Mouse (Mus musculus): ENCODE data around the gene Rasl10a.

Rasl10a gene

DNA sequence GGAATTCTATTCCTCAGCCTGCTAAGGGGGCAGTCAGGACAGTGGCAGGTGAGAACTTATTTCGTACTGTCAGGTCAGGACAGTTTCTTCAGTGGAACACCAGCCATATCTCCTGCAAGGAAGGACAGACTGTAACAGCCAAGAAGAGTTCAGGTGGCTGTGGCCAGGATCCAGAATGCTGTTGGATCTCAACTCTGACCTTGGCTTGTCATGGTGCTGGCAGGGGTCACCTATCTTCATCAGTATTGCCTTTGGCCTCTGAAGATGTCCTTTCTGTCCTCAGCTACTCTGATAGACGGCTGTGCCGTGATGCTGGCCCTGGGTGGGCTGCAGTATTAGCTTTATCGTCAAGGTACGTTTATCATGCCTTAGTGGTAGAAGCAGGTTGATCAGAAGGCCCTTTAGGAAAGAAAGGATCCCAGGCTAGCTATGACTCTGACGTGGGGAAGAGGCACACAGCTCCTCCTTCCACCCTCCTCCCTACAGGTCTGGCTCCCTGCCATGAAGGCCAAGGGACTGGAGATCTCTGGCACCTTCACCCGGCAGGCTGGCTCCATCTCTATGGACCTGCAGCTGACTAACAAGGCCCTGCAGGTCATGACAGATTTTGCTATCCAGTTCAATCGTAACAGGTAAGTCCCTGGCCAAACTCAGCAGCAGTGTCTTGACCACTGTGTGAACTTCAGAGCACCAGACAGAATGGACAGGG lies 20.6 kb upstream of the Rasl10a start:
- DNase-seq (ENCODE audit: low read depth, low spot score): no peak

DNA sequence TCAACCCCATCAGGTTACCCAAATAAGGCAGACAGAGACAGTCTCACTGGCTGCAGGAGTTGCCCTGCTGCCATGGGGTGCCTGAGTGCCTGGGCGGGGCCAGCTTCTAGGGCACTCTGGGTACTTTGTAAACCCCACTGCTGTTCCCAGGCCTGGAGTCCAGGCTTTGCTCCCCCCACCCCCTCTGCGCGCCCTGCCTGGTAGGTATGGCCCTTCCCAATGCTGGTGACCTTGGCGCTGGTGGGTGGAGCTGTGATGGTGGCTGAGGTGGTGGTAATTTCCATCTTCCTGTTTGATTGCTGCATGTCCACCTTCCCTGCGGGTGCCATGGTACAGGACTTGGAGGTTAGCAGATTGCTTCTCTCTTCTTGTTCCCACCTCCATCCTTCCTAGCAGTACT lies 17.3 kb upstream of the Rasl10a start:
- no peaks in the 10 kb centered on the region for H3K27me3 ChIP-seq (ENCODE audit: control insufficient read depth, insufficient read depth, low read length, poor library complexity, severe bottlenecking)
- DNase-seq (ENCODE audit: low read depth, low spot score): no peak
- H3K36me3 ChIP-seq (ENCODE audit: control insufficient read depth, insufficient read depth, low read length, poor library complexity, severe bottlenecking): peaks cover 18% of the 10 kb centered on the region

More for the DNA sequence above, 20.6 kb upstream of the Rasl10a start:
- Histone ChIP-seq H3K27me3 (ENCODE audit: control insufficient read depth, insufficient read depth, low read length, poor library complexity, severe bottlenecking) (no peaks in the 10 kb centered on the region), H3K36me3 (ENCODE audit: control insufficient read depth, insufficient read depth, low read length, poor library complexity, severe bottlenecking) (peaks cover 24% of the 10 kb centered on the region)

DNA sequence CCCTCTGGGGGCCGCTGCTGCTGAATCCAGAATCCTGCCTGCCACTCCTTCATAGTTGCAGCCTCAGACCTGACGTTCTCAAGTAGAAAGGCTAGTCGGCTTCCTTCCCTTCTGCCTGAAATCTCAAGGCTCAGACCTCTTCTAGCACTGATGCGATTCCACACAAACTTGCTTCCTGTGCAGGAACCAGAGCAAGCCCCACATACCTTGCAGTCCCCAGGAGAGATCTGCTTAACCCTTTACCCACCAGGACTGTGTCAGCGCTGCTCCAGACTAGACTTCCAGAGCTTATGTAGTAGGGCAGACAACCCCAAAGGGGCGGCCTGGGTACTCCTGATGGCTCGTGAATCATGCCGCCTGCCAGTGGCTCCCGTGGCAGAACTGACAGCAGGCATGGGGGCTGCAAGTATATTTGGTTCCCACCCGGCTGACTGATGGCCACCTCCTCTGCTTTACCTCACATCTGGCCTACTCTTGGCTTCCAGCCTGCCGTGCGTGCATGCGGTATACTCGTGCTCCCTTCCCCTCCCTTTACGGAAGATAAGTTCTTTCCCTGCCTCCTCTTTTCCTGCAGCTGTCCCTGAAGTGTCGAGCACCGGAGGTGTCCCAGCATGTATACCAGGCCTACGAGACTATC lies 16.7 kb upstream of the Rasl10a start:
- no peaks in the 10 kb centered on the region for H3K27me3 ChIP-seq (ENCODE audit: control insufficient read depth, insufficient read depth, low read length, poor library complexity, severe bottlenecking)
- peaks cover 16% of the 10 kb centered on the region for H3K36me3 ChIP-seq (ENCODE audit: control insufficient read depth, insufficient read depth, low read length, poor library complexity, severe bottlenecking)

DNA sequence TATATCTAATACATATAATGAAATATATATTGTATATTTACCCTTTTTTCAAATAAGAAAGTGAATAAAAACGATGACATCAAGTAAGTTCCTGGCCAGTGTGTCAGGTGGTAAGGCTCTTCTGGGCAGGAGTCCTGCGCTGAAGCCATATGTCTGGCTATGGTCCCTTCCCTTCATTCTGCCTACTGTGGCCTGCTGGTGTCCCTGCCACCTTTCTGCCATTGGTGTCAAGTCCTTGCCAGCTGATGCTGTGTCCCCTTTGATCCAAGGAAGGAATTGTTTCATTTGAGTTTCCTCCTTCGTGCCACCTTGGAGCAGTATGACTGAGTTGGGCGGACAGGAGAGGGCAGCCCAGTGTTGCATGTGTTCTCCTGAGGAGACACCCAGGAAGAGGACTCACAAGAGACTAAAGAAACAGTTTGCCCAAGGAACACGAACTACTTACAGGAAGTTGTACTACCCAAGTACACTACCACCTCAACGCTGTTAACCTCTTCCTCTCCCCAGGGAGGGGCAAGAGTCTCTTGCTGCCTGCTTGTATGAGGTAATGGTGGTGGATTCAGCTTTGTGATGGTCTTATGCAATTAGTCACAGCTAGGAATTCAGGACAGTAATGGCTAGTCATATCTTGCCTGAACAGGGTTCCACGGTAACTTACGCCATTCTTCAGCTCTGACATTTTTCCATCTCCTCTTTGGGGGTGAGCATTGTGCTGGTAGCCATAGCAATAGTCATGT lies 15.1 kb upstream of the Rasl10a start:
- no peak for DNase-seq (ENCODE audit: low read depth, low spot score)
- H3K27me3 ChIP-seq (ENCODE audit: control insufficient read depth, insufficient read depth, low read length, poor library complexity, severe bottlenecking): no peaks in the 10 kb centered on the region
- peaks cover 10% of the 10 kb centered on the region for H3K36me3 ChIP-seq (ENCODE audit: control insufficient read depth, insufficient read depth, low read length, poor library complexity, severe bottlenecking)

More for the DNA sequence above, 16.7 kb upstream of the Rasl10a start:
- DNase-seq (ENCODE audit: low read depth, low spot score): no peak

DNA sequence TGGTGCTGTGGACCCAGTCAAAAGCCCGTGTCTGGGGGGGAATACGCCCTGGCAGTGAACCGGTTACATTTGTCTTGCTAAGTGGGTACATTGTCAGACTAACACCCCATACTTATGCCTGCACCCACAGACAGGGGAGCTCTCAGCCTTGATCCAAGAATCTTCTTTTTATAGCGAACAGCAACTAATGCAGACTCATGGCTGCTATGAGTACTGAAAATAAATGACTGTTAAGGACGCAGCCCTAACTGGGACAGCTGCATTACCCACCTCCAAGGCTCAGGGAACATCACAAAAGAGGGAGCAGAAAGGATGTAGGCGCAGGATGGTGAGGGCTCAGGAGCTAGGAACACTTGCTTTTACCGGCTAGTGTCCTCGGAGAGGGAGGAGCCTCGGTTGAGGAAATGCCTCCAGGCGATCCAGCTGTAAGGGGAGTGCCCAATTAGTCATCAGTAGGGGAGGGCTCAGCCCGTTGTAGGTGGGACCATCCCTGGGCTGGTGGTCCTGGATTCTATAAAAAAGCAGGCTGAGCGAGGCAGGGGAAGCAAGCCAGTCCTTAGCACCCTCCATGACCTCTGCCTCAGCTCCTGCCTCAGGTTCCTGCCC lies 11.5 kb upstream of the Rasl10a start:
- Histone ChIP-seq H3K27me3 (ENCODE audit: control insufficient read depth, insufficient read depth, low read length, poor library complexity, severe bottlenecking) (no peaks in the 10 kb centered on the region), H3K36me3 (ENCODE audit: control insufficient read depth, insufficient read depth, low read length, poor library complexity, severe bottlenecking) (peaks cover 3% of the 10 kb centered on the region; the same call in 1 of the 2 replicates)
- no peak for DNase-seq (ENCODE audit: low read depth, low spot score)

DNA sequence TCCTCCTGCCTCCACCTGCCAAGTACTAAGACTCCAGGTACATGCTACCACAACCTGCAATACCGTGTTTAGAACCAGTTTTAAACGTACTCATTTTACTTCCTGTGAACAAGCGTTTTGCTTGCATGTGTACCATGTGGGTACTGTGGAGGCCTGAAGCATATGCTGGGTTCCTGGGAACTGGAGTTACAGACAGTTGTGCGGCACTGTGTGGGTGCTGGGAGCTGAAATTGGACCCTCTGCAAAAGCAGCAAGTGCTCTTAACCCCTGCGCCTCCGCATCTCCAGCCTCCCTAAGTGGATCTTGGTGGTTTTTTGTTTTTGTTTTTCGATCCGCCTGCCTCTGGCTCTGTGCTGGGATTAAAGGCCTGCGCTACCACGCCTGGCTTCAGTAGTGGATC lies 6.3 kb upstream of the Rasl10a start:
- H3K36me3 ChIP-seq (ENCODE audit: control insufficient read depth, insufficient read depth, low read length, poor library complexity, severe bottlenecking): no peaks in the 10 kb centered on the region
- no peak for DNase-seq (ENCODE audit: low read depth, low spot score)
- no peaks in the 10 kb centered on the region for H3K27me3 ChIP-seq (ENCODE audit: control insufficient read depth, insufficient read depth, low read length, poor library complexity, severe bottlenecking)

DNA sequence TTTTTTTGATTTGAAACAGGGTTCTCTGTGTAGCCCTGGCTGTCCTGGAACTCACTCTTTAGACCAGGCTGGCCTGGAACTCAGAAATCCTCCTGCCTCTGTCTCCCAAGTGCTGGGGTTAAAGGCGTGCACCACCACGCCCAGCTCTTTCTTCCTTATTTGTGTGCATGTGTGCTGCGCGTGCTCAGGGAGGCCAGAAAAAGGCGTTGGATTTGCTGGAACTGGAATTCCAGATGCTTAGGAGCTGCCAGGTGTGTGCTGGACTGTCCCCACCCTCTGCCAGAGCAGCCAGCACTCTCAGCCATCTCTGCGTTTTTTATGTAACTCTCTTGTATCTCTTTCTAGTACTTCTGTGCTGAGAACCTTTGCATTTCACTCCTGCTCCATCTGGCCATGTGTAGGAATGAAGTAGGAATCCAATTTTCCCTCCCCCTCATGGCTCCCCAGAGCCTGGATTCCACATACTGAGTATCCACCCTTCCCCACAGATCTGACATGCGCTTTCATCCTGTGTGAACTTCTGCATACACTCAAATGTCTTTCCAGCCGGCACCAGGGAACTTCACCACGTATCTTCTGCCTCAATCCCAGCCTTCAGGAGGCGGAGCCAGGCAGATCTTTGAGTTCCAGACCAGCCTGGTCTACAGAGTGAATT lies 5.6 kb upstream of the Rasl10a start:
- Histone ChIP-seq H3K27me3 (ENCODE audit: control insufficient read depth, insufficient read depth, low read length, poor library complexity, severe bottlenecking) (no peaks in the 10 kb centered on the region), H3K36me3 (ENCODE audit: control insufficient read depth, insufficient read depth, low read length, poor library complexity, severe bottlenecking) (no peaks in the 10 kb centered on the region)
- DNase-seq (ENCODE audit: low read depth, low spot score): no peak

DNA sequence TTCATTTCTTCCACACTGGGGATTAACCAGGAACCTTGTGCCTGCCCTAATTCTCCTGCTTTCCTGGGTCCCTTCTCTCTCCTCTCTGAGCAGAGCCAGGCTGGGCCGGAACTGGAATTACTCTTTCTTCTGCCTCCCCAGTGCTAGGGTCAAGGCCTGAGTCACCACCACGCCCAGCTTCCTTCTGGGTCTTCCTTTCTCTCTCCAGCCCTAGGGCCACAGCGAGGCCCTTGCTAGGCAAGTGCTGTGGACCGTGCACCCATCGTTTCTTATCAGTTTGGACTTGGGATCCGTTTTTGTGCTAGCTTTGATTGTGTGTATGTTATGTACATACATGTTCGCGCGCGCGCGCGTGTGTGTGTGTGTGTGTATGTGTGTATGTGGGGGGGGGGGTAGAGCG lies 3.8 kb upstream of the Rasl10a start:
- H3K27me3 ChIP-seq (ENCODE audit: control insufficient read depth, insufficient read depth, low read length, poor library complexity, severe bottlenecking): no peaks in the 10 kb centered on the region
- no peaks in the 10 kb centered on the region for H3K36me3 ChIP-seq (ENCODE audit: control insufficient read depth, insufficient read depth, low read length, poor library complexity, severe bottlenecking)
- no peak for DNase-seq (ENCODE audit: low read depth, low spot score)

DNA sequence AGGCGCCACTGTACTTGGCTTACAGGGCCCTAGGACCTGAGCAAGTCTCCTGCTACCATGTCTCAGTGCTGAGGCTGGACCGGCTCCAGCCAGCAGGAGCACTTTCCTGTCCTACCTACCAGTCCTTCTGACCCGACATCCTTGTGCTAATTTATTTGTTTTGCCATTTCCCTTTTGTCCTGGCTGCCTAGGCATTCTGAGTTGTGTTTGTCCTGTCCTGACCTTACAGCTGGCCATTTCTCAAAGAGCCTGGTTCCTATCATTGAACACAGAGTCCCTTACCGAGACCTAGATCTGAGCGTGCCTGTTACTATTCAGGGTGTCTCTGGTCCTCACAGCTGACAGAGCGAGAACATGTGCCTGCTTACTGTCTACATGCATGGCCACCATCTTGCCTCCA lies 3.1 kb upstream of the Rasl10a start:
- Histone ChIP-seq H3K36me3 (ENCODE audit: control insufficient read depth, insufficient read depth, low read length, poor library complexity, severe bottlenecking) (no peaks in the 10 kb centered on the region), H3K27me3 (ENCODE audit: control insufficient read depth, insufficient read depth, low read length, poor library complexity, severe bottlenecking) (no peaks in the 10 kb centered on the region)
- DNase-seq (ENCODE audit: low read depth, low spot score): no peak

DNA sequence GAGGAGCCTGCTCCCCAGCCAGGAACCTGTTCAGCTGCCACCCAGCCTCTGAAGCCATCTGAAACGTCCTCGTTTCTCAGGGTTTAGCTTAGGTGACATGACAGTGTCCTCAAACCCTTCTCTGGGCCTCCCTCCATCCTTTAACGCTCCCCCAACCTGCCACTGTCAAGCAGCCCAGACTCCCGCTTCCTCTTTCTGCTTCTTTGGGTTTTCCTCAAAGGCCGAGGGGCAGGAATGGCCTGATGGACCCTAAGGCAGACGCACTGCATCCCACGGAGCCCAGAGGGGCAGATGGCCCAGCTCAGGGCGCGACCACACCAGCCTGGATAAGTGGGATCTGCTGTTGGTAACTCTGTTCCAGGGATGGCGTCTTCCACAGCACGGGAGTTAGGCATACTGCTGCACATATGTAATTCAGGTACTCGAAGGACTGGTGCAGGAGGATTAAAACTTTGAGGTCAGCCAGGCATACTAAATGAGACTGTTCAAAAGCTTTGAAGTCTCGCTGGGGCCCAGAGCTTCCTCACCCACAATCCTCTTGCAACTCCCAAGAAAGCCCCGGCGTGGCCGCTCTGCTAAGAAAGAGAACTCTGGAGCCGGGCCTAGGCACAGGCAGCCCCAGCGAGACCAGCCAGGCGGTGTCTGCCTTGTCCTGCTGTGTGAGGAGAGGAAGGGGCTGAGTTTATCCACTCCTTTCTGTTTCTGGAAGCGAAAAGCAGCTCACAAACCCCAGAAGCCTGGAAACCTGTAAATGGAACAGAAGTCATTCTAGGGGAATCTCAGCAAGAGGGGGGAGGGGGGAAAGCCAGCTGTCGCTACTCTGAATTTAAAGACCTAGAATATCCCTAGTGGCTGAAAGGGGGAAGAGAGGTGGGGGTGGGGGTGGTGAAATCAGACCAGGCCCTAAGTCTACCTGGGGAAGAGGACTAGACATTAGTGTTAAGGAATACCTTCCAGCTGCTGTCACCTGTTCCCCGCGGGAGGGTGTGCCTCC lies 1.7 kb upstream of the Rasl10a start:
- H3K36me3 ChIP-seq (ENCODE audit: control insufficient read depth, insufficient read depth, low read length, poor library complexity, severe bottlenecking): no peaks in the 10 kb centered on the region
- no peaks in the 10 kb centered on the region for H3K27me3 ChIP-seq (ENCODE audit: control insufficient read depth, insufficient read depth, low read length, poor library complexity, severe bottlenecking)
- peak; percentile 22 for DNase-seq (ENCODE audit: low read depth, low spot score)

DNA sequence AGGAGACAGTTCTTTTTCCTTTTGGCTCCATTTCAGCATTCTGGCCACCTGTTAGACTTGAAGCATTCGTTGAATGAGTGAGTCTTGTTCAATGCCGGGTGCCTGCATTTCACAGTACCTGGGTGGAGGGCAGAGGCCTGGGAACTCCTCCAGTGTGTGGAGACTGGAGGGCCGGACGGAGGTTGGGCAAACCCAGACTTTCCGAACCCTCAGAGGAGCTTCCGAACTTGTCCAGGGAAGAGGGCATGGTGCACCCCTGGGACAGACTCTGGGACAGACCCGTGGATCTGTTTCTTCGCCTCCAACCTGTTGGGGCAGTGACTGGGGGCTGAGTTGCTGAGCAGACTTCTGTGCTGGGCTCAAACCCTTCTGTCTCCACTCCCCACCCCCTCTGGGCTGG lies 864 bp upstream of the Rasl10a start:
- Histone ChIP-seq H3K36me3 (ENCODE audit: control insufficient read depth, insufficient read depth, low read length, poor library complexity, severe bottlenecking) (no peaks in the 10 kb centered on the region), H3K27me3 (ENCODE audit: control insufficient read depth, insufficient read depth, low read length, poor library complexity, severe bottlenecking) (no peaks in the 10 kb centered on the region)
- no peak for DNase-seq (ENCODE audit: low read depth, low spot score)

DNA sequence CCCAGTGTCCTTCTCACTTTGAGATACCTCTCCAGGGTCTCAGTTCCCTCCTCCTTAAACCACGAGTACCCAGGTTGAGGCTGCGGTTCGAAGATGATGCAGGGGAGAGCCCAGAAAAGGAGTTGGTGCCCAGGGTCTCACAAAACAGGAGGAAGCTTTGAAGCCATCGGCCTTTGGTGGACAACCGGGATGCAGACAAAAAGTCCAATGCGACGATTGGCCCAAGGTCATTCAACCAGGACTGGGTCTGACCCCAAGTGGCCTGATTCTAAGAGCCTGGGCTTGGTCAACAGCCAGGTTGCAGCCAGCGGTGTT lies 430 bp upstream of the Rasl10a start:
- DNase-seq (ENCODE audit: low read depth, low spot score): no peak
- Histone ChIP-seq H3K27me3 (ENCODE audit: control insufficient read depth, insufficient read depth, low read length, poor library complexity, severe bottlenecking) (no peaks in the 10 kb centered on the region), H3K36me3 (ENCODE audit: control insufficient read depth, insufficient read depth, low read length, poor library complexity, severe bottlenecking) (no peaks in the 10 kb centered on the region)

DNA sequence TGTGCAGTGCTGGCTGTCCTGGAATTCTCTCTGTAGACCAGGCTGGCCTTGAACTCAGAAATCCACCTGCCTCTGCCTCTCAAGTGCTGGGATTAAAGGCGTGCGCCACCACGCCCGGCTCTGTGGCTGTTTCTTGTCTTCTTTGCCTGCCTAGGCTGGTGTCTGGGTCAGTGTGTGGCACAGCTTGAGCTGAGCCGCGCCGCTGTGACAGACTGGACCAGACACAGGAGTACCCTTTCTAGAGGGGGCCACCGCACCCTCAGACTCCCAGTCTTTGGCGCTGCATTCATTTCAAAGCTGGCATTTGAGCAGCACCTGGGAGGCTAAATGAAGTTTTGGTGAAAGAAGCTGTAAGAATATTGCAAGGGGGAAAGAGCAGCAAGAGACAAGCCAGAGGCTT lies 855 bp downstream of the Rasl10a start:
- no peak for DNase-seq (ENCODE audit: low read depth, low spot score)

DNA sequence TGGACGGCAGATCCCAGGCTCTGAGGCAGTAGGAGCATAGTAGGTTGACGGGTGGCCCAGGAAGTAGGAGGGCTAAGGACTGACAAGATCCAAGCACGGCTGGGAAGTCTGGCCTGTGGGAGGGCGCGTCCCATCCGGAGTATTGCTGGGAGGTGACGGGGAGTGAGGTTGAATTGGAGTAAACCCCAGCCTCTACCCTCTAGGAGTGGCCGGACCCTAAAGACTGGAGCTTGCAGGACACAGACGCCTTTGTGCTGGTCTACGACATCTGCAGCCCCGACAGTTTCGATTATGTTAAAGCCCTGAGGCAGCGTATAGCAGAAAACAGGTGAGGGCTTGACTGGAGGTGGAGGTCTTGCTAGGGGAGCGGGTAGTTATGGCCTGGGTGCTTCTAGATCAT lies 1.3 kb downstream of the Rasl10a start:
- DNase-seq (ENCODE audit: low read depth, low spot score): no peak
- no peaks in the 10 kb centered on the region for H3K36me3 ChIP-seq (ENCODE audit: control insufficient read depth, insufficient read depth, low read length, poor library complexity, severe bottlenecking)
- H3K27me3 ChIP-seq (ENCODE audit: control insufficient read depth, insufficient read depth, low read length, poor library complexity, severe bottlenecking): no peaks in the 10 kb centered on the region

More for the DNA sequence above, 855 bp downstream of the Rasl10a start:
- Histone ChIP-seq H3K36me3 (ENCODE audit: control insufficient read depth, insufficient read depth, low read length, poor library complexity, severe bottlenecking) (no peaks in the 10 kb centered on the region), H3K27me3 (ENCODE audit: control insufficient read depth, insufficient read depth, low read length, poor library complexity, severe bottlenecking) (no peaks in the 10 kb centered on the region)
